Mouse (Mus musculus) MEL (cell line): ENCODE measurements at regions not wholly inside any gene's neighbourhood (a gene's known extent, or its start where the extent isn't known, plus 50 kb on each side); places are given as distances from the start of the nearest gene placed in this dataset.

Source experiments
- DNase-seq: peaks from one replicate; pipeline ENCODE4 v3.0.0; 2011; ENCODE audit warnings: low read depth, low spot score
- H3K27ac ChIP-seq: 2 replicates; pipeline ENCODE4 v1.5.1; 2012; ENCODE audit warnings: low read depth, mild to moderate bottlenecking, control low read depth, low read length, moderate library complexity; ENCODE audit not compliant: control insufficient read depth
- H3K27me3 ChIP-seq, 2 experiments: fragments of 150-350 bp in 1 of 2; sonication (generic) in 1 of 2; 2 replicates each; pipeline ENCODE4 v1.6.1; 2012; ENCODE audit warnings: low read length in 2 of 2, mild to moderate bottlenecking in 2 of 2, improper control_type of control experiment in 1 of 2, moderate library complexity in 1 of 2; ENCODE audit not compliant: insufficient read depth in 2 of 2, control insufficient read depth in 1 of 2
- H3K36me3 ChIP-seq, 2 experiments: 2 replicates each; pipeline ENCODE4 v1.6.1; 2012 to 2014; ENCODE audit warnings: low read length in 2 of 2, improper control_type of control experiment in 1 of 2, inconsistent platforms in 1 of 2, mild to moderate bottlenecking in 1 of 2; ENCODE audit not compliant: insufficient read depth in 2 of 2, control insufficient read depth in 1 of 2
- H3K4me1 ChIP-seq, 2 experiments: fragments of 150-350 bp in 1 of 2; sonication (generic) in 1 of 2; 2 replicates each; pipeline ENCODE4 v1.6.1; 2012; ENCODE audit warnings: low read length in 2 of 2, improper control_type of control experiment in 1 of 2, mild to moderate bottlenecking in 1 of 2; ENCODE audit not compliant: insufficient read depth in 2 of 2, control insufficient read depth in 1 of 2
- H3K4me3 ChIP-seq, 2 experiments: fragments of 150-350 bp in 1 of 2; sonication (generic) in 1 of 2; 2 replicates each; pipeline ENCODE4 v1.5.1; 2012; ENCODE audit warnings: low read depth in 2 of 2, low read length in 2 of 2, mild to moderate bottlenecking in 2 of 2, moderate library complexity in 2 of 2, control low read depth in 1 of 2, improper control_type of control experiment in 1 of 2; ENCODE audit not compliant: control insufficient read depth in 1 of 2, insufficient read depth in 1 of 2
- H3K79me2 ChIP-seq: 2 replicates; pipeline ENCODE4 v1.6.1; 2012; ENCODE audit warnings: mild to moderate bottlenecking, low read length, moderate library complexity; ENCODE audit not compliant: control insufficient read depth, poor library complexity, insufficient read depth
- H3K9ac ChIP-seq: 2 replicates; pipeline ENCODE4 v1.6.1; 2012; ENCODE audit warnings: low read depth, mild to moderate bottlenecking, control low read depth, low read length, moderate library complexity; ENCODE audit not compliant: control insufficient read depth, poor library complexity, severe bottlenecking
- H3K9me3 ChIP-seq: fragments of 150-350 bp; sonication (generic); replicated peaks from 2 replicates; pipeline ENCODE4 v1.6.1; 2012; ENCODE audit warnings: mild to moderate bottlenecking, low read length, improper control_type of control experiment, moderate library complexity; ENCODE audit not compliant: insufficient read depth
- BHLHE40 ChIP-seq: IDR thresholded peaks from 2 replicates; pipeline ENCODE4 v1.6.1; 2012; ENCODE audit warnings: low read depth, mild to moderate bottlenecking, inconsistent platforms, low read length, improper control_type of control experiment, borderline replicate concordance
- CHD2 ChIP-seq: IDR thresholded peaks from 2 replicates; pipeline ENCODE4 v1.6.1; 2011; ENCODE audit warnings: low read length, improper control_type of control experiment
- CTCF ChIP-seq, 3 experiments: IDR thresholded peaks in 2 of 3; conservative IDR thresholded peaks in 1 of 3; 2 replicates each; pipeline ENCODE4 v1.5.1; 2011 to 2012; ENCODE audit warnings: low read length in 3 of 3, low read depth in 2 of 3, mild to moderate bottlenecking in 2 of 3, improper control_type of control experiment in 1 of 3, inconsistent platforms in 1 of 3, mixed read lengths in 1 of 3, moderate library complexity in 1 of 3; ENCODE audit not compliant: control insufficient read depth in 1 of 3, insufficient read depth in 1 of 3, poor library complexity in 1 of 3, severe bottlenecking in 1 of 3
- EP300 ChIP-seq, 2 experiments: IDR thresholded peaks; 2 replicates each; pipeline ENCODE4 v1.6.1; 2011; ENCODE audit warnings: improper control_type of control experiment in 2 of 2, low read length in 2 of 2, low read depth in 1 of 2, mild to moderate bottlenecking in 1 of 2
- ETS1 ChIP-seq: IDR thresholded peaks from 2 replicates; pipeline ENCODE4 v1.6.1; 2012; ENCODE audit warnings: low read depth, mild to moderate bottlenecking, inconsistent platforms, low read length, improper control_type of control experiment, moderate library complexity
- GABPA ChIP-seq: IDR thresholded peaks from 2 replicates; pipeline ENCODE4 v1.6.1; 2012; ENCODE audit warnings: low read depth, mild to moderate bottlenecking, inconsistent platforms, low read length, improper control_type of control experiment, moderate library complexity
- GATA1 ChIP-seq: IDR thresholded peaks from 2 replicates; pipeline ENCODE4 v1.6.1; 2011; ENCODE audit warnings: low read depth, low read length, improper control_type of control experiment
- JUND ChIP-seq: IDR thresholded peaks from 2 replicates; pipeline ENCODE4 v1.6.1; 2011; ENCODE audit warnings: low read depth, mild to moderate bottlenecking, improper control_type of control experiment, low read length
- KAT2A ChIP-seq: conservative IDR thresholded peaks from 2 replicates; pipeline ENCODE4 v1.6.1; 2012; ENCODE audit warnings: low read depth, low read length, improper control_type of control experiment, inconsistent platforms
- MAFK ChIP-seq: IDR thresholded peaks from 2 replicates; pipeline ENCODE4 v1.6.1; 2011; ENCODE audit warnings: low read depth, mild to moderate bottlenecking, low read length, improper control_type of control experiment, borderline replicate concordance
- MAX ChIP-seq: IDR thresholded peaks from 2 replicates; pipeline ENCODE4 v1.6.1; 2011; ENCODE audit warnings: low read length, improper control_type of control experiment
- MAZ ChIP-seq: IDR thresholded peaks from 2 replicates; pipeline ENCODE4 v1.6.1; 2012; ENCODE audit warnings: low read depth, mild to moderate bottlenecking, inconsistent platforms, low read length, improper control_type of control experiment
- MYC ChIP-seq: IDR thresholded peaks from 2 replicates; pipeline ENCODE4 v1.6.1; 2011; ENCODE audit warnings: low read depth, mild to moderate bottlenecking, low read length, improper control_type of control experiment, moderate library complexity
- NRF1 ChIP-seq: IDR thresholded peaks from 2 replicates; pipeline ENCODE4 v1.6.1; 2014; ENCODE audit warnings: low read depth, mild to moderate bottlenecking, inconsistent platforms, low read length, improper control_type of control experiment, moderate library complexity; ENCODE audit not compliant: poor library complexity, insufficient read depth, severe bottlenecking
- POLR2AphosphoS5 ChIP-seq: IDR thresholded peaks from 2 replicates; pipeline ENCODE4 v1.6.1; 2012; ENCODE audit warnings: low read depth, borderline replicate concordance, mild to moderate bottlenecking, inconsistent platforms, low read length, moderate library complexity, mixed read lengths
- TAL1 ChIP-seq: IDR thresholded peaks from 2 replicates; pipeline ENCODE4 v1.6.1; 2012; ENCODE audit warnings: mild to moderate bottlenecking, inconsistent platforms, low read length, moderate library complexity, mixed read lengths
- ZC3H11A ChIP-seq: IDR thresholded peaks from 2 replicates; pipeline ENCODE4 v1.6.1; 2012; ENCODE audit warnings: low read depth, mild to moderate bottlenecking, inconsistent platforms, low read length, improper control_type of control experiment
- ZKSCAN1 ChIP-seq: IDR thresholded peaks from 2 replicates; pipeline ENCODE4 v1.6.1; 2012; ENCODE audit warnings: low read depth, mild to moderate bottlenecking, inconsistent platforms, low read length, improper control_type of control experiment, moderate library complexity
- ZMIZ1 ChIP-seq: IDR thresholded peaks from 2 replicates; pipeline ENCODE4 v1.6.1; 2012; ENCODE audit warnings: low read depth, mild to moderate bottlenecking, inconsistent platforms, low read length, improper control_type of control experiment, moderate library complexity
- ZNF384 ChIP-seq: IDR thresholded peaks from 2 replicates; pipeline ENCODE4 v1.6.1; 2012; ENCODE audit warnings: low read depth, mild to moderate bottlenecking, inconsistent platforms, low read length, improper control_type of control experiment

GRCm38 (mm10) chr15:69253698-69254097 is 2753.0 kb upstream of the Lrrc6 start:
- TF ChIP-seq GATA1 (no peak), ZMIZ1 (no peak), CTCF (IDR thresholded peaks at IDR 0.05 in 2 of 3, conservative IDR thresholded peaks at IDR 0.05 in 1 of 3; ENCODE audit: control insufficient read depth in 1 of 3, insufficient read depth in 1 of 3, low read depth in 2 of 3, low read length in 3 of 3, poor library complexity in 1 of 3, severe bottlenecking in 1 of 3) (no peak), ZNF384 (no peak), KAT2A (no peak), ZC3H11A (no peak), MAZ (no peak), ZKSCAN1 (no peak), MAX (no peak), EP300 (IDR thresholded peaks at IDR 0.05; ENCODE audit: low read depth in 1 of 2, low read length in 2 of 2) (no peak), MAFK (no peak), GABPA (no peak), ETS1 (no peak), POLR2AphosphoS5 (no peak), NRF1 (no peak), MYC (no peak), CHD2 (no peak)
- H3K9me3 ChIP-seq: no peaks in the 10 kb centered on the region
- H3K27me3 ChIP-seq: no peaks in the 10 kb centered on the region
- H3K4me1 ChIP-seq: no peaks in the 10 kb centered on the region
- no peaks in the 10 kb centered on the region for H3K79me2 ChIP-seq
- H3K27ac ChIP-seq: no peak overlapping the region
- H3K9ac ChIP-seq: no peak overlapping the region
- H3K4me3 ChIP-seq: no peak overlapping the region
- no peak for DNase-seq
- H3K36me3 ChIP-seq: no peaks in the 10 kb centered on the region

- Histone ChIP-seq H3K9me3 (no peaks in the 10 kb centered on the region), H3K4me1 (no peaks in the 10 kb centered on the region)
- DNase-seq: no peak
- TF ChIP-seq JUND: no peak
- no peak for TF ChIP-seq ZKSCAN1
- TF ChIP-seq TAL1: no peak
- no peak for TF ChIP-seq BHLHE40
- TF ChIP-seq, all 39 proteins: peak for 0
- H3K4me3 ChIP-seq: no peak overlapping the region
- H3K9ac ChIP-seq: no peak overlapping the region
- no peak overlapping the region for H3K27ac ChIP-seq
- no peaks in the 10 kb centered on the region for H3K79me2 ChIP-seq
- H3K36me3 ChIP-seq: no peaks in the 10 kb centered on the region
- H3K27me3 ChIP-seq: no peaks in the 10 kb centered on the region
These were observed 2751.4 kb upstream of the Lrrc6 start for GRCm38 (mm10) chr15:69252095-69252494.
